Mouse (Mus musculus) intestine, embryonic 15.5 days (tissue): Measurements from ENCODE around the gene Wdr20. TPM values are rescaled to one million over a fixed set of nuclear protein-coding genes. Genes with fewer than 3 reads are reported as not detected.

Experiments used
- ATAC-seq: fragments of 200-750 bp; cut with Nextera tagmentation; 2 replicates; pipeline ENCODE4 v1.8.0; 2017; ENCODE audit warnings: moderate TSS enrichment, moderate library complexity
- H3K27ac ChIP-seq: fragments of 300-500 bp; sonication (generic); 2 replicates; pipeline ENCODE4 v1.5.1; 2015; ENCODE audit warnings: mild to moderate bottlenecking, inconsistent platforms
- H3K27me3 ChIP-seq: fragments of 300-500 bp; sonication (generic); replicated peaks from 2 replicates; pipeline ENCODE4 v1.6.1; 2015; ENCODE audit warnings: inconsistent platforms
- H3K36me3 ChIP-seq: fragments of 300-500 bp; sonication (generic); 2 replicates; pipeline ENCODE4 v1.6.1; 2015; ENCODE audit warnings: inconsistent platforms
- H3K4me1 ChIP-seq: fragments of 300-500 bp; sonication (generic); replicated peaks from 2 replicates; pipeline ENCODE4 v1.6.1; 2015; ENCODE audit warnings: inconsistent platforms
- H3K4me2 ChIP-seq: fragments of 300-500 bp; sonication (generic); replicated peaks from 2 replicates; pipeline ENCODE4 v1.6.1; 2015; ENCODE audit warnings: mild to moderate bottlenecking, inconsistent platforms
- H3K4me3 ChIP-seq: fragments of 300-500 bp; sonication (generic); replicated peaks from 2 replicates; pipeline ENCODE4 v1.5.1; 2015; ENCODE audit warnings: inconsistent platforms
- H3K9ac ChIP-seq: fragments of 300-500 bp; sonication (generic); 2 replicates; pipeline ENCODE4 v1.6.1; 2015; ENCODE audit warnings: inconsistent platforms
- H3K9me3 ChIP-seq: fragments of 300-500 bp; sonication (generic); 2 replicates; pipeline ENCODE4 v1.6.1; 2016; ENCODE audit warnings: inconsistent platforms
- WGBS: fragments of 180-500 bp; shearing (Covaris S2); methylation state at CpG from one replicate; pipeline ENCODE4 v1.1.7; 2015; 5-methylcytosine and 5-hydroxymethylcytosine counted together
- polyA plus RNA-seq: library from polyadenylated mRNA; unstranded; fragments of >200 nt; fragmentation: Nextera tagmentation; extraction: Ambion mirVana; gene quantifications from 2 replicates; pipeline ENCODE4 v1.2.1, GENCODE M21; 2015

The Wdr20 gene
- polyA plus RNA-seq, 1 experiment from 2014 or later = 19.8 TPM

DNA sequence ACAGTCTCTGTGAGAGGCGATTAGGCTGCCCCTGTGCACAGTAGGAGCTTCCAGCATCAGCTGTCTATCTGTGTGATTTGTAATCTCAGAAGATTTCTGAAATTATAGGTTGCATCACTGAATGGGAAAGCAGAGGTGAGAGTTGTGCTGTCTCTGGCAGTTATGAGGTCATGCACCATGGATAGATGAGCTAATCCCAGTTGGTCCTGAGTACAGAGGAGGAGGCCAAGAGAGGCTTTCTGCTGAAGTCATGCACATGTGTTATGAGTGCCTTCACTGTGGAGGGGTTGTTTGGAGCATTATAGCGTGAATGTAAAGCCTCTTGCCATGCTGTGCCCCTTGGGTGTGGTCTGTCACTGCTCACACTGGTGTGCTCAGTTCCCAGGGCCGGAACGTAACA, 52.8 kb downstream of the Wdr20 start:
- Histone ChIP-seq H3K4me3 (no peak overlapping the region), H3K9me3 (no peaks in the 10 kb centered on the region), H3K36me3 (peaks cover 3% of the 10 kb centered on the region; the same call in 1 of the 2 replicates), H3K4me2 (no peak overlapping the region), H3K4me1 (0 out of 2 replicates have a peak, but pooled peaks cover 9% of the 10 kb centered on the region), H3K27me3 (no peaks in the 10 kb centered on the region), H3K27ac (no peak overlapping the region), H3K9ac (no peak overlapping the region)
- 83% methylated on average over 4 of the region's 4 CpGs for WGBS
- peak; percentile 47; the same call in 1 of the 2 replicates for ATAC-seq

DNA sequence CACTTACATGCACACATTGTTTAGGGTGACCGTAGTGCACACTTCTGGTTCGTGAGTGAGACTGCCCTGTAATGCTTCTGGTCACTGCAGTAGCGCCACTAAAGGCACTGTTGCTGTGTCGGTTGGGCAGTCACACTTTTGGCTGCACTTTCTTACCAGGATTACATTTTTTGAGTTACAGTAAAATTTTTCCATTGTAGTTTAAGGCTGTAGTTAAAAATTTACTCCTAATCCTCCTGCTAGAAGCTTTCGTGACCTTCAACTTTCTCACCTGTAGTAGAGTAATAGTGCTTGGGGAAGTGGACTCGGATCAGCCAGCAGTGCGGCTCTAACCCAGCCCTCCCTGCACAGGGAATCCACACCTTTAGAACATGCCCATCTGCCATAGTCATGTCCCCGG, 53.3 kb downstream of the Wdr20 start:
- no peak overlapping the region for H3K4me2 ChIP-seq
- H3K36me3 ChIP-seq = peaks cover 3% of the 10 kb centered on the region; the same call in 1 of the 2 replicates
- ATAC-seq = 0 out of 2 replicates have a peak, but pooled peaks have one; percentile 49
- H3K9ac ChIP-seq = no peak overlapping the region
- H3K27me3 ChIP-seq = no peaks in the 10 kb centered on the region
- H3K27ac ChIP-seq = no peak overlapping the region
- H3K9me3 ChIP-seq = no peaks in the 10 kb centered on the region
- no peak overlapping the region for H3K4me3 ChIP-seq
- WGBS = 80% methylated on average over 8 of the region's 8 CpGs
- H3K4me1 ChIP-seq = peaks cover 10% of the 10 kb centered on the region; the same call in 1 of the 2 replicates

DNA sequence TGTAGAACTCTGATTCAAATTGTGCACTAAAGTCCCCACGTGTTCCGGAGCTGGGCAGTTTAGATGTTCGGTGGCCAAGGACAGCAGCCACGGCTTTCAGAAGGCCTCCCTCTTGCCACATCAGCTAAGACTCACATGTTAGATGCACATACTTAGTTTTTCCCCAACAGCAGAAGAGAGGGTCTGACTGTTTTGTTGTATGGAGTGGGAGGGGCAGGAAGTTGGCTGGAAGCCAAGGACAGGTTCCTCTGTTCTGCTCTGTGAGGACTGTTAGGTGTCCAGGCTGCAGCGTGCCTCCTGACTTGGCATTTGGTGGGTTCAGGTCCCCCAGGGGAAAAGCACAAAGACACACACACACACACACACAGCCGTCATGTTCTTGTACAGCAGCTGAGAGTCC, 57.3 kb downstream of the Wdr20 start:
- no peaks in the 10 kb centered on the region for H3K27me3 ChIP-seq
- no peaks in the 10 kb centered on the region for H3K9me3 ChIP-seq
- no peak overlapping the region for H3K4me2 ChIP-seq
- peaks cover 20% of the 10 kb centered on the region for H3K4me1 ChIP-seq
- H3K9ac ChIP-seq = no peak overlapping the region
- peaks cover 3% of the 10 kb centered on the region; the same call in 1 of the 2 replicates for H3K36me3 ChIP-seq
- 83% methylated on average over 6 of the region's 6 CpGs for WGBS
- no peak overlapping the region for H3K4me3 ChIP-seq
- ATAC-seq = no peak; the same call in 1 of the 2 replicates
- no peak overlapping the region for H3K27ac ChIP-seq

DNA sequence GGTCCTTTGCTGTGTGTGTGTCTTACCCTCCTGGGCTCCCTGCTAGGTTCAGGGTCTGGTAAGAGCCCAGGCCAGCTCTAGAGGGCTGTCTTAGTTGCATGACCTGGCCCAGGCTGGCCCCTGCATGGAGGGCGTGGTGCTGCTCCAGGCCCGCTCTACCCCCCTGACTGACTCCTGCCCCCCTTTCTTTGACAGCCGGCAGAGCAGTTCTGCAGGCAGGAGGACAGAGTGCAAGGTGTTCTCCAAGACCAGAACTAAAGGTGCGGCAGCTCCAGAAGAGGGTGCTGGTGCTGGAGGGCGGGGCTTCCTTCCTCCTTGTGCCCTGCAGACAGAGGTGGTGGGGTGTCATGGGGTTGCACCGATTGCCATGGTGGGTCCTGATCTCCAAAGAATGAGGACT, 59.0 kb downstream of the Wdr20 start:
- WGBS = 57% methylated on average over 6 of the region's 6 CpGs

DNA sequence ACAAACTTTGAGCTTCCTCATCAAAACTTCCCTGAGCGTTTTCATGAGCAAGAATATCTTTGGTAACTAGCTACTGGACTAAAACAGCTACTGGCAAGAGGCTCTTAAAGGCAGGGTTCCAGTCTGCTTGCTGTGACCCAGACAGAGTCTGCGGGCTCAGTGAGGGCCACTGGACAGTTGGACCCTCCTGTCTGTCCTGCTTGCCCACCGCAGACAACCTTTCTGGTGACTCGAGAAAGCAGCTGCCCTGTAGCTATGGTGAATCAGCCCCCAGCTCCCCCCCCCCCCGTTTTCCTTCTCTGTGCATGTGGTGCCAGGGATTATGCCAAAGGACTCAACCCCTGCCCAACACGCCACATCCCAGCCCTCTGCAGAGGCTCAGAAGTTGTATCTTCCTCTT, 59.5 kb downstream of the Wdr20 start:
- Histone ChIP-seq H3K4me3 (no peak overlapping the region), H3K27me3 (no peaks in the 10 kb centered on the region), H3K27ac (no peak overlapping the region), H3K4me2 (no peak overlapping the region), H3K4me1 (peaks cover 16% of the 10 kb centered on the region), H3K9ac (no peak overlapping the region), H3K9me3 (no peaks in the 10 kb centered on the region), H3K36me3 (peaks cover 3% of the 10 kb centered on the region; the same call in 1 of the 2 replicates)
- 91% methylated on average over 6 of the region's 6 CpGs for WGBS
- no peak for ATAC-seq

More for the DNA sequence above, 59.0 kb downstream of the Wdr20 start:
- no peak overlapping the region for H3K9ac ChIP-seq
- peaks cover 11% of the 10 kb centered on the region for H3K4me1 ChIP-seq
- no peak overlapping the region for H3K4me3 ChIP-seq
- H3K9me3 ChIP-seq = no peaks in the 10 kb centered on the region
- peaks cover 3% of the 10 kb centered on the region; the same call in 1 of the 2 replicates for H3K36me3 ChIP-seq
- peak; percentile 67 for ATAC-seq
- H3K4me2 ChIP-seq = no peak overlapping the region
- no peaks in the 10 kb centered on the region for H3K27me3 ChIP-seq
- no peak overlapping the region for H3K27ac ChIP-seq

DNA sequence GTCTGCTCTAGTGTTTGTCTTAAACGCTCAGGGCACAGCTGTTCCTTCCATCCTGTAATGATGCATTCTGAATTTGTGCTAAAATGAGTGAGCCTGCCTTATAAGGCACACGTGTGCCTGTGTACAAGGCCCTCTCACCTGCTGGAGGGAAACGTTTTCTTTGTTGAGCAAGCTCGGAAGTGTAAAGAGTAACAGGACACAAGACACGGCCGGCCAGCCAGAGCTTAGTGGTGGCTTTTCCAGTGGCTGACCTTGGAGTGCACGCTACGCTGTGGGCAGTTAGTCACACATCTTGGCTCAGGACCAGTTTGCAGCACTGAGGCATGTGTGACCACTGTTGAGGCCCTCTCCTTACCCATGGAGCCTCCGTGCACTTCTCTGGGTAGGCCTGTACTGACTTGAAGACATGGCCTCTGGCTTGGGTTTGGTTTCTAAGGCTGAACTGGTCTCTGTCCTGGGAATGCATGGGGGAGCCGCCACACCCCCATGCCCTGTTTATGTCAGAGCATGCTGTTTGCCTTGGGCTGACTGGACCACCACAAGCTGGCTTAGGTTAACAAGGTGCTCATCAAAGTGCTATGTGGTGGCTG, 60.2 kb downstream of the Wdr20 start:
- Histone ChIP-seq H3K4me2 (no peak overlapping the region), H3K9me3 (no peaks in the 10 kb centered on the region), H3K36me3 (no peaks in the 10 kb centered on the region), H3K27ac (no peak overlapping the region), H3K4me3 (no peak overlapping the region), H3K27me3 (no peaks in the 10 kb centered on the region), H3K4me1 (peaks cover 16% of the 10 kb centered on the region), H3K9ac (no peak overlapping the region)
- no peak; the same call in 1 of the 2 replicates for ATAC-seq
- 82% methylated on average over 10 of the region's 10 CpGs for WGBS

DNA sequence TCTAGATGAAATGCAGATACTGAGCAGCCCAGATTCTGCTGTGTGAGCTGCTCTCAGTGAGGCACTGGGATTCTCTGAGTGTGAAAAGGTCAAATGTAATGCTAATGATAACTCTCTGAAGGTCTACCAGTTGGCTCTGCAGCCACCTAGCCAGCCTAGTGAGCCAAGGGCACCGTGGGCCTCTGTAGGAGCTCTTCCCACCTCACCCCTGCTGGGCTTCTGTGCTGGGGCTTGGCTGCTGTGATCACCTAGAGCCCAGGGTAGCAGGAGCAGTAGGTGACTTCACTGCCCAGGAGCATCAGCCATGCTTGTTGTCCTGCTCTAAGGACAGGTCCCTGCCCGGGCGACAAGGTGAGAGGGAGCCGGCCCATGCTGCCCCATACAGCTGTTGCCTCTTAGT, 61.5 kb downstream of the Wdr20 start:
- H3K4me1 ChIP-seq = peaks cover 16% of the 10 kb centered on the region
- no peak for ATAC-seq
- no peak overlapping the region for H3K4me3 ChIP-seq
- H3K4me2 ChIP-seq = no peak overlapping the region
- H3K36me3 ChIP-seq = no peaks in the 10 kb centered on the region
- no peaks in the 10 kb centered on the region for H3K27me3 ChIP-seq
- no peaks in the 10 kb centered on the region for H3K9me3 ChIP-seq
- H3K27ac ChIP-seq = no peak overlapping the region
- WGBS = 93% methylated on average over 4 of the region's 4 CpGs
- H3K9ac ChIP-seq = no peak overlapping the region

DNA sequence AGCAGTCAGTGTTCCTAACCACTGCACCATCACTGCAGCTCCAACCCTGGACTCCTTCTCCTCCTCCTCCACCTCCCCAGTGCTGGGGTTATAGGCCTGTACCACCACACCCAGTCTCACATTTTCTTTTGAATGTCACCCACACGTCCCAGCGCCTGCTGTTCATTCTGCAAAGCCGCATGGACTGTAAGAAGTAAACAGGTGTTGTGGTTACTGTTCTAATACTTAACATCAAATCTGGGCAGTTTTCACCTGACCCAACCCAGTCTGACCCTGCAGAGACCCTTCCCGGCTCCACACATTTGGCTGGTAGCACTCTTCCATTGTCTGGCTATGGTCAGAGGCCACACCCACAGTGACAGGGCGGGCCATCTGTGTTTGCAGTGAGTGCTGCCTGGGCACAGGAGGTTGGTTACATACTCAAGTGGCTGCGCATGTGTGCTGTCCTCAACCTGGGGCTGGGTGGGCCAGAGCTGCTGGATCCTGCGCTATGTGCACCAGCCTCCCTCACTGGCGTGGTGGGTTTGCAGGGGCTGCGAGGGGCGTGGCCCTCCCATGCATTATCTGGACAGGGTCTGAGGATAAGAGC, 64.2 kb downstream of the Wdr20 start:
- Histone ChIP-seq H3K4me1 (peaks cover 6% of the 10 kb centered on the region), H3K27ac (no peak overlapping the region), H3K9me3 (no peaks in the 10 kb centered on the region), H3K4me3 (no peak overlapping the region), H3K4me2 (no peak overlapping the region), H3K9ac (no peak overlapping the region), H3K36me3 (no peaks in the 10 kb centered on the region), H3K27me3 (no peaks in the 10 kb centered on the region)
- no peak for ATAC-seq
- WGBS = 80% methylated on average over 10 of the region's 10 CpGs

DNA sequence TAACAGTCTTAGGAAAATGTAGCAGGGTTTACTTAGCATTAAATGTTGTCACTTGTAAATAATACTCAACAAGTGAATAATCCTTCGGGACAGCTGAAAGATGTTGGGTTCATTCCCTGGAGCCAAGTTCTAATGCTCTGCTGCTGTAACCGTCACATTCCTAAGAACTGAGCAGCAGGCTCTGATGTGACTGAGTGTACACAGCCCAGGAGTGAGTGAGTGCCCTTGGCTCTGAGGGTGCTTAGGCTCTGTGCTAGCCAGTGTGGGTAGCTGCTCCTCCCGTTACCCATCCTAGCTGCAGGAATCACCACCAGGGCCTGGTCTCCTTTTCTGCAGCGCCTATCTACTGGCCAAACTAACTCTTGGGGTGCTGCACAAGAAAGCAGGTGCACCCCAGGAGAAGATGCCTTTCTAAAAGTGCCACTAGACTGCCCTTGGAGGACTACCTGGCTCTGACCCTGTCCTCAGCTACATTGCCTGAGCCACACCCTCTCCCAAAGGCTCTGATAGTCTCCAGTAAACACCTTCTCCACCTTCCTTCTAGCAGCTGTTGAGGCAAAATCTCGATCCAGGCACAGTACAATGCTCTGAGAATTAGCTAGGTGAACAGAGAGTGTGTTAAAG, 65.0 kb downstream of the Wdr20 start:
- H3K9ac ChIP-seq = no peak overlapping the region
- WGBS = 87% methylated on average over 5 of the region's 5 CpGs
- no peaks in the 10 kb centered on the region for H3K9me3 ChIP-seq
- no peak overlapping the region for H3K27ac ChIP-seq
- no peak overlapping the region for H3K4me3 ChIP-seq
- no peak overlapping the region for H3K4me2 ChIP-seq
- no peak for ATAC-seq
- no peaks in the 10 kb centered on the region for H3K36me3 ChIP-seq
- peaks cover 5% of the 10 kb centered on the region; the same call in 1 of the 2 replicates for H3K4me1 ChIP-seq
- H3K27me3 ChIP-seq = no peaks in the 10 kb centered on the region

DNA sequence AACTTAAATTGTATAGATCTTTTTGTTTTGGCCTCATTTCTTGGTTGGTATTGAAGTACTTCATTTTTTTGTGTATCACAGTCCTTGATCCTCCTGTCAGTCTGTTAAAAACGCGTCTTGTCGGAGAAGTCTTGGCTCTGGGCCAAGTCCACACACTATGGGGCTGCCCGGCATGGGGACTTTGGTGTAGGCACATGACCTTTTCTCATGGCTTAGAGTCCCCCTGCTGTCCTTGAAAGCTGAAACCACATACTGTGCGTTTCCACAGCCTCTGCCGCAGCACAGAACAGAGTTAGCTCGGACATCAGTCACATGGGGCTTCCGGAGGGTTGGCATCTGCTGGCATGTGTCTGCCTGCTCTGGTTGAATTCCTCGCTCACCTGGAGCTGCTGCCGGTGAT, 66.5 kb downstream of the Wdr20 start:
- ATAC-seq = peak; percentile 65; the same call in 1 of the 2 replicates
- peaks cover 7% of the 10 kb centered on the region; the same call in 1 of the 2 replicates for H3K4me1 ChIP-seq
- no peak overlapping the region for H3K4me2 ChIP-seq
- WGBS = 53% methylated on average over 10 of the region's 10 CpGs
- no peaks in the 10 kb centered on the region for H3K9me3 ChIP-seq
- no peaks in the 10 kb centered on the region for H3K36me3 ChIP-seq
- no peak overlapping the region for H3K27ac ChIP-seq
- no peaks in the 10 kb centered on the region for H3K27me3 ChIP-seq
- no peak overlapping the region for H3K9ac ChIP-seq
- no peak overlapping the region for H3K4me3 ChIP-seq

DNA sequence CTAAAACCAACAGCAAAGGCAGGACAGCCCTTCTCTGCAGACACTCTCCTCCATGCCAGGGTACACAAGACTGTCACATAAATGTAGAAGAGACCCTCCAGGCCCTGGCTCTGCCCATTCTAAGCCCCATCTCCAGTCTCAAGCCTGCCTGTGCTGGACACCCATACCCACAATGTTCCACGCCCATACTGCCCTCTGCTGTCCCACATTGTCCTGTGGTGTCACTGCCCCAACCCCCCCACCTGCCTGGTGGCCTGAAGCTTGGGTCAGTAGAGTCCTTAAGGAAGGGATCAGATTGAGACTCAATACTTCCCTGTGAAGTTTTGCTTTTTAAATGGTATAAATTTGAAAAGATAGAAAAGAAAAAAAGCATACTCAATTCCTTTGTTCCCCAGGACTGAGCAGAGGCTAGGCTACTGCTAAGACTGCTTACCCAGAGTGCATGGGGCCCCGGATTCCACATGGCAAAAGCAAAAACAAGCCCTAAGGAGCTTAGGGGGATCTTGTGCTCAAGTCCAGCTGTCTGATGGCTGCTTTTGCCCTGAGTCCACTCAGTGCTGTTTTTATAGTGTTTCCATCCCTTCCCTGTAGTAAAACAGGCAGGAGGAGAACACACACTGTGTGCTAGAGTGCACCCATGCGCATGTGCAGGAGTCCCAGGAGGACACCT, 68.7 kb downstream of the Wdr20 start:
- H3K4me2 ChIP-seq = no peak overlapping the region
- ATAC-seq = no peak
- peaks cover 7% of the 10 kb centered on the region; the same call in 1 of the 2 replicates for H3K4me1 ChIP-seq

DNA sequence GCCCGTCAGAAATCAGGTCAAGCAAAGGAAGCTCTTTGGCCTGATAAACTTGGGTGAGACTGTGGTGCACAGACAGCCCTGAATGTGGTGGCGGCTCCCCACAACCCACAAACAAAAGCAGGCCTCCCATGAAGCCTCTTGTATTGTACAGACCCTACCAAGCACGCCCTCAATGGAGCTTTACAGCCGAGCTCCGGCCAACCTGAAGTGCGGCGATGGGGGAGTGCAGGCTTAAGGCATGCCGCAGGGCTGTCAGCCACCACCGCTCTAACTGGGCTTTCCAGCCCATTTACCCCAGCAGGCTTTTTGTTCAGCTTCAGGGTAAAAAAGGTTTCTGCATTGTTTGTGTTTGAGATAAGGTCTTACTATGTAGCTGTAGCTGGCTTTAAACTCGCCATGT, 70.7 kb downstream of the Wdr20 start:
- Histone ChIP-seq H3K4me3 (no peak overlapping the region), H3K27me3 (no peaks in the 10 kb centered on the region), H3K27ac (no peak overlapping the region), H3K36me3 (no peaks in the 10 kb centered on the region), H3K9ac (no peak overlapping the region), H3K9me3 (no peaks in the 10 kb centered on the region), H3K4me2 (no peak overlapping the region), H3K4me1 (0 out of 2 replicates have a peak, but pooled peaks cover 2% of the 10 kb centered on the region)
- no peak for ATAC-seq
- WGBS = 85% methylated on average over 10 of the region's 10 CpGs

More for the DNA sequence above, 68.7 kb downstream of the Wdr20 start:
- no peaks in the 10 kb centered on the region for H3K36me3 ChIP-seq
- no peak overlapping the region for H3K9ac ChIP-seq
- H3K4me3 ChIP-seq = no peak overlapping the region
- no peaks in the 10 kb centered on the region for H3K9me3 ChIP-seq
- no peaks in the 10 kb centered on the region for H3K27me3 ChIP-seq
- WGBS = 77% methylated on average over 3 of the region's 3 CpGs
- H3K27ac ChIP-seq = no peak overlapping the region
